Mouse (Mus musculus) fat pad, adult 2 months (tissue): ENCODE data around the gene Kdelc1.

ENCODE experiments used
- DNase-seq: peaks from one replicate; pipeline ENCODE4 v3.0.0-alpha.2; 2011; ENCODE audit warnings: low read depth, low spot score; ENCODE audit errors: extremely low read depth

Gene Kdelc1

DNA sequence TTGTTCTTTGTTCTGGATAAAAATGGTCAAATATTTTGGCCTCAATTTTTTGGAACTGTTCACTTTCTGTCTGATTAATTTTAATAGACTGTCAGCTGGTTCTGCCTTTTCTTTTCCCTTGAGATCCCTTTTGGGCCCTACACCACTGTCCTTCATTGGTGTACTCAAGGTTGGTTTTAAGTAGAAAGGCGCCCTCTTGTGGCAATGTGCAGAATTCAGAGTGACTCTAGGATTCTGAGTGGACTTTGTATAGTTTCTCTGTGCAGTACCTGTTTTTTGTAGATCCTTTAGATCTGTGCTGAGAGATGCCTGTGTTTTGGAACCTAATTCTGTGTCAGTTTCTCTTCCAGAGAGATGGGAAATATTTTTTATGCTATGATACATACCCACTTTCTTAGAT is 54.0 kb downstream of the Kdelc1 start:
- no peak for DNase-seq

DNA sequence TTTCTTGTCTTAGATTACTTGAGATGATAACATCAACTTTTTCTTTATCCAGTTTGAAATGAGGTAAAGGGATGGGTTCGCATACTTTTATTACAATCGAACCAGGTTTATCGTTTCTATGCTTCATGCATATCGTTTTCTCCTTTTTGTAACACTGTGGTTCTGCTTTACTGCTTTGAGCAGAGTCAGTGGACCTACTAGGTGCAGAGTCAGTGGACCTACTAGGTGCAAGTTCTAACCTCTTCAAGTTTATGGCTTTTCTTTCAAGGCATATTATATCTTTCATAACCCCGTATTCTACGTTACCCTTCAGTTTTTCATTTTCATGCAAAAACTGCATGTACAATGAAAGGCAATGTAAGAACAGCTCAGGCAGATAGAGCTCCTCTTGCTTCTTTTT is 55.2 kb downstream of the Kdelc1 start:
- DNase-seq, result no peak

DNA sequence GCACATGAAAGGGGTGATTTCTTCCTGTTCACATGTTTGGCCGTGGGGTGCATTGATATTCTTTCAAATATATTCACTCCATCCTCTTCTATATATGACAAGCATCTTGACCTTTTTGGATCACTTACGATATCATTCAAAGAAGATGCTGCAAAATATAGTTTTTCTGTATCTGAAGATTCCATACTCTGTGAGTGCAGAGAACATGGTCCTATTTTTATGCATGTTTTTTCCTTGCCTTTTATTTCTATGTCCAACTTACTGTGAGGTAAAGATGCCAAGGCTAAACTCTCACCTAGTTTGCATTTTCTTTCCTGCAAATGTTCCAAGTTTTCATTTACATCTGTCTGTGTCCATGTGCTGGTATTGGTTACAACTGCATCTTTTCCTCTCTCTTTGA is 56.8 kb downstream of the Kdelc1 start, which contains the start of gene Gm8251:
Gene Gm8251, minus strand, starts transcription at position 101 of the 400 bp plus-strand sequence.
- DNase-seq, result no peak

DNA sequence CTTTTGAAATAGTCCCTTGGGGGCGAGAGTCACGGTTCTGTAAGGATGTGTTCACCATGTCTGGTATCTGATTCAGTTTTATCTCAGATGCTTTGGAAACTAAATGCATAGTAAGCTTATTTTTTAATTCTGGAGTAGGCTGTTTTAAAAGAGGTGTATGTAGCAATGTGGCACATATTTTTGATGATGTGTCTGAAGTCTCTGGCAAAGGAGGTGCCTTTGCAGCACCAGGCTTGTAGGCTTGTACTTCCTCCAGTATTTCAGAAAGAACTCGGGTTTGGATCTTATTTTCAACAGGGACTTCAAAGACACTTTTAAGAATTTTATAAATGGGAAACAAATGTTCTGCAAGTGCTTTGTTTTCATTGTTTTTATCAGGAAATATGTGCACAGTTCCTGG is 60.8 kb downstream of the Kdelc1 start:
- DNase-seq, result no peak
